Comparison of ENCODE assay signal across 18 mouse cellular contexts in genomic region chr10:17485515-17485914, GRCm38 (mm10).
DNase-seq lines count a peak whose midpoint lies in the region.
"Had no signal": no experiment of that assay in that cellular context is flagged by ENCODE, and none has a peak within 500 bp of the region (broad histone marks: within the 10 kb centered on the region; RNA-seq: fewer than 3 reads in every experiment).

No protein-coding gene starts in this region.

- peak overlapping the region; percentile 63 for H3K27ac ChIP-seq in macrophage
- H3K27ac ChIP-seq: forebrain, embryonic 12.5 days; hindbrain, embryonic 12.5 days; limb, embryonic 13.5 days; midbrain, embryonic 13.5 days had no signal

- no peaks in the 10 kb centered on the region for H3K79me2 ChIP-seq in macrophage (ENCODE audit: inconsistent target)

- no peak overlapping the region for H3K4me3 ChIP-seq in macrophage (ENCODE audit: inconsistent target)
- H3K4me3 ChIP-seq: forebrain, embryonic 12.5 days; hindbrain, embryonic 12.5 days; limb, embryonic 13.5 days; midbrain, embryonic 13.5 days had no signal

- intact Hi-C loops in heart, postnatal 10 days (cut with DNase I): no loop called here

- H3K36me3 ChIP-seq in macrophage (ENCODE audit: inconsistent target): no peaks in the 10 kb centered on the region
- H3K36me3 ChIP-seq: forebrain, embryonic 12.5 days; hindbrain, embryonic 12.5 days; limb, embryonic 13.5 days; midbrain, embryonic 13.5 days had no signal

- WGBS in macrophage (ENCODE audit: missing documents): 27% methylated on average over 2 of the region's 2 CpGs

- peak; percentile 46 for DNase-seq in heart, adult 11 months
- DNase-seq in heart, postnatal 10 days: no peak
- peak; percentile 93 for DNase-seq in 416B (ENCODE audit: low read depth)
- peak; percentile 10 for DNase-seq in brain, adult 2 months (ENCODE audit: low read depth, low spot score)
- no peak for DNase-seq in natural killer cell, adult 2 months (ENCODE audit: low spot score in 2 of 2)
- DNase-seq in right cerebral cortex, postnatal 14 days: no peak
- no peak for DNase-seq in urinary bladder, postnatal 14 days (ENCODE audit: low spot score)
- DNase-seq: adrenal gland, adult 2 months; cerebellum, adult 9-10 months; embryo, embryonic 11 days; kidney, postnatal 25 days; layer of hippocampus, postnatal 36 days; thymus, postnatal 4 days had no signal

Comparison
In these comparisons a context has a peak if more than half of its experiments do, and no peak if none do; other contexts are left out.
1. DNase-seq: peak in heart, adult 11 months (single experiment), 416B (single experiment) and brain, adult 2 months (single experiment); none in heart, postnatal 10 days (0 of 2), natural killer cell, adult 2 months (0 of 2), right cerebral cortex, postnatal 14 days (single experiment) and urinary bladder, postnatal 14 days (single experiment).